Mouse (Mus musculus) limb, embryonic 14.5 days (tissue): Measurements from ENCODE around the gene Mctp1. TPM values are rescaled to one million over a fixed set of nuclear protein-coding genes. Genes with fewer than 3 reads are reported as not detected.
"Not testable (repeated sequence)": the region's sequence is repeated elsewhere in the genome, so short reads cannot be mapped to it uniquely, and the experiment has no call there.

Experiments used
- ATAC-seq: fragments of 200-750 bp; cut with Nextera tagmentation; 2 replicates; pipeline ENCODE4 v1.8.0; 2017; ENCODE audit warnings: low read depth, moderate number of reproducible peaks, moderate TSS enrichment; ENCODE audit not compliant: low FRiP score
- DNase-seq: peaks from one replicate; pipeline ENCODE4 v3.0.0-alpha.2; 2015; ENCODE audit warnings: low spot score
- H3K27ac ChIP-seq: fragments of 300-500 bp; sonication (generic); replicated peaks from 2 replicates; pipeline ENCODE4 v1.5.1; 2014; ENCODE audit warnings: low read depth, mild to moderate bottlenecking, low read length, moderate library complexity, mixed read lengths
- H3K27me3 ChIP-seq: fragments of 300-500 bp; sonication (generic); 2 replicates; pipeline ENCODE4 v1.6.1; 2014; ENCODE audit warnings: low read length, mixed read lengths; ENCODE audit not compliant: control insufficient read depth, insufficient read depth
- H3K36me3 ChIP-seq: fragments of 300-500 bp; sonication (generic); 2 replicates; pipeline ENCODE4 v1.6.1; 2014; ENCODE audit warnings: mild to moderate bottlenecking, low read length, moderate library complexity, mixed read lengths; ENCODE audit not compliant: control insufficient read depth, insufficient read depth
- H3K4me1 ChIP-seq: fragments of 300-500 bp; sonication (generic); 2 replicates; pipeline ENCODE4 v1.6.1; 2014; ENCODE audit warnings: antibody characterized with exemption, low read length, mixed read lengths; ENCODE audit not compliant: control insufficient read depth, insufficient read depth
- H3K4me2 ChIP-seq: fragments of 300-500 bp; sonication (generic); replicated peaks from 2 replicates; pipeline ENCODE4 v1.6.1; 2014; ENCODE audit warnings: low read depth, mild to moderate bottlenecking, low read length, moderate library complexity; ENCODE audit not compliant: severe bottlenecking
- H3K4me3 ChIP-seq: fragments of 300-500 bp; sonication (generic); replicated peaks from 2 replicates; pipeline ENCODE4 v1.5.1; 2014; ENCODE audit warnings: low read length
- H3K9ac ChIP-seq: fragments of 300-500 bp; sonication (generic); 2 replicates; pipeline ENCODE4 v1.6.1; 2014; ENCODE audit warnings: mild to moderate bottlenecking, low read depth, low read length, moderate library complexity; ENCODE audit not compliant: severe bottlenecking
- H3K9me3 ChIP-seq: fragments of 300-500 bp; sonication (generic); 2 replicates; pipeline ENCODE4 v1.6.1; 2016; ENCODE audit warnings: low read length; ENCODE audit not compliant: control insufficient read depth
- POLR2A ChIP-seq: fragments of 200-500 bp; IDR thresholded peaks from 2 replicates; pipeline ENCODE4 v1.8.0; 2012; ENCODE audit warnings: inconsistent platforms, mild to moderate bottlenecking, moderate library complexity, borderline replicate concordance; ENCODE audit not compliant: insufficient read depth, insufficient read length; ENCODE audit errors: extremely low read depth
- WGBS: fragments of 180-500 bp; shearing (Covaris S2); extraction: QIAGEN DNeasy Blood & Tissue Kit; methylation state at CpG from one replicate; pipeline ENCODE4 v1.1.7; 2014; 5-methylcytosine and 5-hydroxymethylcytosine counted together
- polyA plus RNA-seq, 2 experiments: library from polyadenylated mRNA; depleted of rRNA in 1 of 2; stranded (reverse) in 1 of 2; unstranded in 1 of 2; fragments of >200 nt; fragmentation: Nextera tagmentation in 1 of 2; extraction: Ambion mirVana in 1 of 2; gene quantifications; 2 replicates each; pipeline versions ENCODE4 v1.2.1 to v1.2.3; 2012 to 2014

The Mctp1 gene
- polyA plus RNA-seq, 2 experiments = 0.44 to 0.59 TPM

DNA sequence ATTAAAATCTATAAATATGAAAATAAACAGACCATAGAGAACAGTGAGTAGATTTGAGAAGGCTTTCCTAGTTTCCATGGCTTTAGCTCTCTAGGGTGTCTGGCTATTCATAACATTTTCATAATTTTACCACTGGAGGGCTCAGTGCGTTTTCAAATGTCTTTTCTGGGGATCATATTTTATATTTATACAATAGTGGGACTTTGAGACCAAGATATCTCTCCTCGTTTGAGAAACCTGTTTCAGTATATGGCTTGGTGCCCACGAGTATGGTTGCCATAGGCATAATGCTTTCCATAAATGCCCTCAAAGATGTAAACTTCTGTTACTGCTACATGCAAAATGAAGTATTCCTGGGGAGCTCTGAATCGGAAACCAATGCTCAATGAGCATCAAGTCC, 49.1 kb downstream of the Mctp1 start:
- H3K27me3 ChIP-seq = no peaks in the 10 kb centered on the region
- 80% methylated on average over 4 of the region's 4 CpGs for WGBS
- no peak for DNase-seq
- H3K4me2 ChIP-seq = no peak overlapping the region
- TF ChIP-seq POLR2A = no peak
- H3K4me3 ChIP-seq = no peak overlapping the region
- no peaks in the 10 kb centered on the region for H3K36me3 ChIP-seq
- no peak for ATAC-seq
- no peaks in the 10 kb centered on the region for H3K9me3 ChIP-seq
- H3K27ac ChIP-seq = no peak overlapping the region
- no peaks in the 10 kb centered on the region for H3K4me1 ChIP-seq
- H3K9ac ChIP-seq = no peak overlapping the region

DNA sequence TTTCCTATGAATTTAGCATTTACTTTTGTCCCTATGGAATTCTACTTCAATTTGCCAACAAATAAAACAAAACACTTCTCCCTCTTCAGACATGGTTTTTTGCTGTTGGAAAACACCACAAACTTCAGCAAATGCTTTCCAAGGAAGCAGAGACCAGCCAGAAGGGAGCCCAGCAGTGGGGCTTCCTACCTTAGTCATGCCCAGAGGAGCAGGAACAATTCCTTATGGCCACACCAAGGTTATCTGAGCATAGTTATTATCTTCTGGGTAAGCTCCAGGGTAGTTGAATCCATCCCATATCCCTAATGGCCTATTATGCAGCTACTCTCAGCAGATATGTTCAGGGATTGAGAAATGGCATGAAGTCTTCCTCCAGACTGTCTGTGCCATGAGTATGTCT, 52.1 kb downstream of the Mctp1 start:
- Histone ChIP-seq H3K9ac (no peak overlapping the region), H3K27me3 (no peaks in the 10 kb centered on the region), H3K4me1 (no peaks in the 10 kb centered on the region), H3K9me3 (no peaks in the 10 kb centered on the region), H3K36me3 (no peaks in the 10 kb centered on the region), H3K27ac (no peak overlapping the region), H3K4me3 (no peak overlapping the region), H3K4me2 (no peak overlapping the region)
- no peak for TF ChIP-seq POLR2A
- ATAC-seq = no peak
- DNase-seq = no peak

DNA sequence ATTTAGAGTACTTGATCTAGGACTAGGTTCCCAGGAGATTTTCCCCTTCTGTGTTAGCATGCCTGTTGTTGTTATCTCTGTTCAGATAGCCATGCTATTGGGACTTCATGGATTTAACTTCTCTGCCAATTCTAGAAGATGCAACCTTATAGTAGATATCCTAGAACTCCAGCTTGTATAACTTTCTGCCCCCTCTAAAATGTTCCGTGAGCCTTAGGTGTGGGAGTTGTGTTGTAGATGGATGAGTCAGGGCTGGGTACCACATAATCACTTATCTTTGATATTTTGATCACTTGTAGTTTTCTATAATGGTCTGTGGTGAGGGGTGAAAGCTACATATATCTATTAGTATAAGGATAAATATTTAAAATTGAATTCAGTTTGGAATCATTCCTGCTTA, 54.4 kb downstream of the Mctp1 start:
- 97% methylated on average over 1 of the region's 1 CpGs for WGBS
- no peak for TF ChIP-seq POLR2A

GRCm38 (mm10) chr13:76446059-76446458, 61.7 kb downstream of the Mctp1 start:
- Histone ChIP-seq H3K4me3 (no peak overlapping the region), H3K4me2 (no peak overlapping the region), H3K4me1 (no peaks in the 10 kb centered on the region), H3K9me3 (no peaks in the 10 kb centered on the region), H3K36me3 (no peaks in the 10 kb centered on the region), H3K27me3 (no peaks in the 10 kb centered on the region), H3K27ac (no peak overlapping the region), H3K9ac (no peak overlapping the region)
- ATAC-seq (no peak), DNase-seq (no peak)
- WGBS = 63% methylated on average over 1 of the region's 1 CpGs
- no peak for TF ChIP-seq POLR2A

More for the DNA sequence above, 54.4 kb downstream of the Mctp1 start:
- no peak overlapping the region for H3K27ac ChIP-seq
- no peak overlapping the region for H3K4me3 ChIP-seq
- DNase-seq = no peak
- H3K9ac ChIP-seq = no peak overlapping the region
- no peaks in the 10 kb centered on the region for H3K27me3 ChIP-seq
- no peak overlapping the region for H3K4me2 ChIP-seq
- no peaks in the 10 kb centered on the region for H3K36me3 ChIP-seq
- no peaks in the 10 kb centered on the region for H3K4me1 ChIP-seq
- no peaks in the 10 kb centered on the region for H3K9me3 ChIP-seq
- no peak for ATAC-seq

GRCm38 (mm10) chr13:76447528-76447927, 63.2 kb downstream of the Mctp1 start:
- H3K9ac ChIP-seq = no peak overlapping the region
- no peak for ATAC-seq
- no peak overlapping the region for H3K4me3 ChIP-seq
- no peaks in the 10 kb centered on the region for H3K36me3 ChIP-seq
- H3K4me1 ChIP-seq = no peaks in the 10 kb centered on the region
- H3K4me2 ChIP-seq = no peak overlapping the region
- H3K27ac ChIP-seq = no peak overlapping the region
- DNase-seq = no peak
- WGBS = 84% methylated on average over 1 of the region's 1 CpGs
- no peaks in the 10 kb centered on the region for H3K9me3 ChIP-seq
- TF ChIP-seq POLR2A = no peak
- no peaks in the 10 kb centered on the region for H3K27me3 ChIP-seq

- WGBS = 83% methylated on average over 3 of the region's 3 CpGs
Measured at GRCm38 (mm10) chr13:76451526-76451925, 67.2 kb downstream of the Mctp1 start.

More at GRCm38 (mm10) chr13:76451526-76451925, 67.2 kb downstream of the Mctp1 start:
- H3K4me3 ChIP-seq, H3K27ac ChIP-seq, H3K36me3 ChIP-seq, H3K4me2 ChIP-seq, ATAC-seq, H3K27me3 ChIP-seq, H3K9me3 ChIP-seq, DNase-seq, H3K4me1 ChIP-seq, H3K9ac ChIP-seq: not testable (repeated sequence)
